Mouse (Mus musculus): Measurements from ENCODE around the gene Abhd17a. TPM values are rescaled to one million over a fixed set of nuclear protein-coding genes. Genes with fewer than 3 reads are reported as not detected.

Abhd17a gene
- polyA plus RNA-seq, 1 experiment from 2014 or later, result 121 TPM

DNA sequence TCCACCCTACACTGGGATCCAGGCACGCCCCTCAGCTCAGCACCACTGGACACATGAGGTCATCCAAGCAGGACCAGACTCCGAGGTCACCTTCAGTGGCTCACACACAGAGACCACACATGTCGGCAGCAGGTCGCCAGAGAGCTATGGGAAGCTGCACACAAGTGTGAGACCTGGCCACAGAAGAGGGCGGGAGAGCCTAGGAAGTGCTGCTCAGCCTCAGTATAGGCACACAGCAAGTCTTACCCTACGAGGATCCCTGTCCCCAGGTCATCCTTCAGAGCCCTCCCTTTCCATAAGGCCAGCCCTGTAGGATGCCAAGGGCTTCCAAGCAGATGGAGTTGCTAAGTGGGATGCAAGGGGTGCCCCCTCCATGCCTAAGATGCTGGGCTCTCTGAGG, 36.1 kb downstream of the Abhd17a start:
- Histone ChIP-seq H3K36me3 (ENCODE audit: control insufficient read depth, insufficient read depth, low read length) (peaks cover 12% of the 10 kb centered on the region), H3K4me1 (ENCODE audit: control insufficient read depth, insufficient read depth, low read length) (no peaks in the 10 kb centered on the region), H3K9ac (ENCODE audit: low read length) (no peak overlapping the region; the same call in 1 of the 2 replicates), H3K27ac (replicated peaks; ENCODE audit: low read depth, low read length) (no peak overlapping the region), H3K9me3 (ENCODE audit: control insufficient read depth, low read length) (no peaks in the 10 kb centered on the region), H3K4me2 (ENCODE audit: low read depth, severe bottlenecking) (no peak overlapping the region), H3K4me3 (ENCODE audit: low read depth, low read length) (no peak overlapping the region), H3K27me3 (ENCODE audit: control insufficient read depth, insufficient read depth, low read length) (no peaks in the 10 kb centered on the region)
- 90% methylated on average over 6 of the region's 6 CpGs for WGBS
- ATAC-seq (ENCODE audit: insufficient number of reproducible peaks, low FRiP score, low TSS enrichment, low read depth) (no peak), DNase-seq (ENCODE audit: low spot score) (no peak)

GRCm38 (mm10) chr10:80553575-80553974, 36.6 kb downstream of the Abhd17a start:
- Histone ChIP-seq H3K27ac (replicated peaks; ENCODE audit: low read depth, low read length) (no peak overlapping the region), H3K9ac (ENCODE audit: low read length) (no peak overlapping the region), H3K4me3 (ENCODE audit: low read depth, low read length) (no peak overlapping the region), H3K27me3 (ENCODE audit: control insufficient read depth, insufficient read depth, low read length) (no peaks in the 10 kb centered on the region), H3K4me1 (ENCODE audit: control insufficient read depth, insufficient read depth, low read length) (no peaks in the 10 kb centered on the region), H3K36me3 (ENCODE audit: control insufficient read depth, insufficient read depth, low read length) (peaks cover 15% of the 10 kb centered on the region), H3K9me3 (ENCODE audit: control insufficient read depth, low read length) (no peaks in the 10 kb centered on the region), H3K4me2 (ENCODE audit: low read depth, severe bottlenecking) (no peak overlapping the region)
- ATAC-seq (ENCODE audit: insufficient number of reproducible peaks, low FRiP score, low TSS enrichment, low read depth) (no peak), DNase-seq (ENCODE audit: low spot score) (no peak)
- 87% methylated on average over 8 of the region's 8 CpGs for WGBS

GRCm38 (mm10) chr10:80552364-80552763, 37.8 kb downstream of the Abhd17a start:
- H3K9ac ChIP-seq (ENCODE audit: low read length), result no peak overlapping the region
- no peak for ATAC-seq (ENCODE audit: insufficient number of reproducible peaks, low FRiP score, low TSS enrichment, low read depth)
- WGBS, result 67% methylated on average over 9 of the region's 9 CpGs

GRCm38 (mm10) chr10:80549279-80549678, 40.9 kb downstream of the Abhd17a start:
- no peaks in the 10 kb centered on the region for H3K4me1 ChIP-seq (ENCODE audit: control insufficient read depth, insufficient read depth, low read length)
- WGBS, result 89% methylated on average over 21 of the region's 21 CpGs
- no peaks in the 10 kb centered on the region for H3K9me3 ChIP-seq (ENCODE audit: control insufficient read depth, low read length)
- H3K4me2 ChIP-seq (ENCODE audit: low read depth, severe bottlenecking), result no peak overlapping the region
- H3K4me3 ChIP-seq (ENCODE audit: low read depth, low read length), result no peak overlapping the region
- H3K36me3 ChIP-seq (ENCODE audit: control insufficient read depth, insufficient read depth, low read length), result peaks cover 34% of the 10 kb centered on the region
- no peaks in the 10 kb centered on the region for H3K27me3 ChIP-seq (ENCODE audit: control insufficient read depth, insufficient read depth, low read length)
- H3K27ac ChIP-seq (replicated peaks; ENCODE audit: low read depth, low read length), result no peak overlapping the region
- ATAC-seq (ENCODE audit: insufficient number of reproducible peaks, low FRiP score, low TSS enrichment, low read depth) (no peak), DNase-seq (ENCODE audit: low spot score) (no peak)
- H3K9ac ChIP-seq (ENCODE audit: low read length), result no peak overlapping the region

More at GRCm38 (mm10) chr10:80552364-80552763, 37.8 kb downstream of the Abhd17a start:
- no peak for DNase-seq (ENCODE audit: low spot score)
- Histone ChIP-seq H3K4me1 (ENCODE audit: control insufficient read depth, insufficient read depth, low read length) (no peaks in the 10 kb centered on the region), H3K27ac (replicated peaks; ENCODE audit: low read depth, low read length) (no peak overlapping the region), H3K4me3 (ENCODE audit: low read depth, low read length) (no peak overlapping the region), H3K4me2 (ENCODE audit: low read depth, severe bottlenecking) (no peak overlapping the region), H3K9me3 (ENCODE audit: control insufficient read depth, low read length) (no peaks in the 10 kb centered on the region), H3K27me3 (ENCODE audit: control insufficient read depth, insufficient read depth, low read length) (no peaks in the 10 kb centered on the region), H3K36me3 (ENCODE audit: control insufficient read depth, insufficient read depth, low read length) (peaks cover 19% of the 10 kb centered on the region)

GRCm38 (mm10) chr10:80548428-80549006, 41.6 kb downstream of the Abhd17a start:
- WGBS, result 79% methylated on average over 10 of the region's 10 CpGs
- Histone ChIP-seq H3K4me2 (ENCODE audit: low read depth, severe bottlenecking) (no peak overlapping the region), H3K9ac (ENCODE audit: low read length) (no peak overlapping the region), H3K36me3 (ENCODE audit: control insufficient read depth, insufficient read depth, low read length) (peaks cover 37% of the 10 kb centered on the region), H3K4me3 (ENCODE audit: low read depth, low read length) (no peak overlapping the region), H3K4me1 (ENCODE audit: control insufficient read depth, insufficient read depth, low read length) (no peaks in the 10 kb centered on the region), H3K27me3 (ENCODE audit: control insufficient read depth, insufficient read depth, low read length) (no peaks in the 10 kb centered on the region), H3K9me3 (ENCODE audit: control insufficient read depth, low read length) (no peaks in the 10 kb centered on the region), H3K27ac (replicated peaks; ENCODE audit: low read depth, low read length) (no peak overlapping the region)
- DNase-seq (ENCODE audit: low spot score) (peak; percentile 79), ATAC-seq (ENCODE audit: insufficient number of reproducible peaks, low FRiP score, low TSS enrichment, low read depth) (peak; percentile 24)

DNA sequence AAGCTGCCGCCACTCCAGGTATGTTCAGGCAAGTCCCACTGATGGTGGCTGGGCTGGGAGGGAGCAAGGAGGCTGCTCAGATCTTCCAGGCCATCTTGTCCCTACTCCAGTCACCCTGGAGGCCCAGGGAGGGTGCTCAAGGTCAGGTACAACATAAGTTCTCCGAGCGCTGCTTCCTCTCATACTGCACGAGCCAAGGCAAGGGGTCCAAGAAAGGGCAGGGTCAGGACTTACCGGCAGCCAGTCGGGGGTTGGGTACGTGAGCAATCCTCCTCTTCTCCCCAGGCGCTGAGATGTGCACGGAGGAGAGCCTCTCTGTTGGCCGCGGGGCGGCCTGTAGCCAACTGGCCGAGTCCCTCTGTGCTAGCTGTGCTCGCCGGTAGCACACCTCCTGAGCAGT, 42.6 kb downstream of the Abhd17a start:
- 90% methylated on average over 15 of the region's 15 CpGs for WGBS
- ATAC-seq (ENCODE audit: insufficient number of reproducible peaks, low FRiP score, low TSS enrichment, low read depth) (no peak), DNase-seq (ENCODE audit: low spot score) (no peak)
- Histone ChIP-seq H3K36me3 (ENCODE audit: control insufficient read depth, insufficient read depth, low read length) (peaks cover 43% of the 10 kb centered on the region), H3K4me3 (ENCODE audit: low read depth, low read length) (no peak overlapping the region), H3K4me2 (ENCODE audit: low read depth, severe bottlenecking) (no peak overlapping the region), H3K27me3 (ENCODE audit: control insufficient read depth, insufficient read depth, low read length) (no peaks in the 10 kb centered on the region), H3K4me1 (ENCODE audit: control insufficient read depth, insufficient read depth, low read length) (no peaks in the 10 kb centered on the region), H3K9ac (ENCODE audit: low read length) (no peak overlapping the region), H3K27ac (replicated peaks; ENCODE audit: low read depth, low read length) (no peak overlapping the region), H3K9me3 (ENCODE audit: control insufficient read depth, low read length) (no peaks in the 10 kb centered on the region)

DNA sequence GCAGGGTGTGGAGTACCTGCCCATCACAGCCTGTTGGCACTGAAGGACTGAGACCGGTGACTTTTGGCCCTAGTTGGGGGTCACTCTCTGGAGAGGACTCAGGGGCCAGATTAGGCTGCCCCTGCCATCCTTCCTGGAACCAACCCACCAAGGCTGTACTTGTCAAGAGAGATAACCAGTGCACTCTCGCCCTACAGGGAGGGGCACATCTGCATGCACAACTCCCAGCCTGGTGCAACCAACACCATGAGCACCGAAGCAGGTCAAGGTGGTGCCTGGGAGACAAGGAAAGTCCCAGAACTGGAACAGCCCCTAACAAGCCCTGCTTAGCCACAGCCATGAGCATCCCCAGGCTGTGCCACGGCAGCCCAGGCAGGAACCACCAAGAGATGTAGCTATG, 43.2 kb downstream of the Abhd17a start:
- ATAC-seq (ENCODE audit: insufficient number of reproducible peaks, low FRiP score, low TSS enrichment, low read depth), result no peak

DNA sequence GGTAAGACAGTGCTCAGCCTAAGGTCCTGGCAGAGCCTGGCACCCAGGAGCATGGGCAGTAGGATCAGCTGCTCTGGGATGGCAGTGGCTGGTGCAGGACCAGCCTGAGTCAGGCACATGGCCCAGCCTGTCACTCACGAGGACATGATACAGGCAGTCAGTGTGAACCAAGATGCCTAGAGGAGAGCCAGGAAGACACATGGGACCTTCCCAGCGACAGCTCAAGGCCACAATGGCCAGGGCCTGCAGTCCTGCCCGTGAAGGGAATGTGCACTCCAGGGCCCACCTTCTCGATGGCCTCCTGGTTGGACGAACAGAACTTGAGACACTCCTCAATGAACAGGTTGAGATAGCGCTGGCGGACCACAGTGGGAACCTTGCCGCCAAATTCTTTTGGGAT, 44.6 kb downstream of the Abhd17a start:
- Histone ChIP-seq H3K9me3 (ENCODE audit: control insufficient read depth, low read length) (no peaks in the 10 kb centered on the region), H3K27ac (replicated peaks; ENCODE audit: low read depth, low read length) (no peak overlapping the region), H3K36me3 (ENCODE audit: control insufficient read depth, insufficient read depth, low read length) (peaks cover 51% of the 10 kb centered on the region), H3K4me2 (ENCODE audit: low read depth, severe bottlenecking) (no peak overlapping the region), H3K4me1 (ENCODE audit: control insufficient read depth, insufficient read depth, low read length) (no peaks in the 10 kb centered on the region), H3K27me3 (ENCODE audit: control insufficient read depth, insufficient read depth, low read length) (no peaks in the 10 kb centered on the region), H3K9ac (ENCODE audit: low read length) (no peak overlapping the region), H3K4me3 (ENCODE audit: low read depth, low read length) (no peak overlapping the region)
- DNase-seq (ENCODE audit: low spot score), result no peak
- ATAC-seq (ENCODE audit: insufficient number of reproducible peaks, low FRiP score, low TSS enrichment, low read depth), result no peak
- WGBS, result 91% methylated on average over 8 of the region's 8 CpGs

More for the DNA sequence above, 43.2 kb downstream of the Abhd17a start:
- Histone ChIP-seq H3K4me2 (ENCODE audit: low read depth, severe bottlenecking) (no peak overlapping the region), H3K4me3 (ENCODE audit: low read depth, low read length) (no peak overlapping the region), H3K9ac (ENCODE audit: low read length) (no peak overlapping the region), H3K27me3 (ENCODE audit: control insufficient read depth, insufficient read depth, low read length) (no peaks in the 10 kb centered on the region), H3K4me1 (ENCODE audit: control insufficient read depth, insufficient read depth, low read length) (no peaks in the 10 kb centered on the region), H3K36me3 (ENCODE audit: control insufficient read depth, insufficient read depth, low read length) (peaks cover 47% of the 10 kb centered on the region), H3K9me3 (ENCODE audit: control insufficient read depth, low read length) (no peaks in the 10 kb centered on the region), H3K27ac (replicated peaks; ENCODE audit: low read depth, low read length) (no peak overlapping the region)
- WGBS, result 90% methylated on average over 4 of the region's 4 CpGs
- DNase-seq (ENCODE audit: low spot score), result no peak

DNA sequence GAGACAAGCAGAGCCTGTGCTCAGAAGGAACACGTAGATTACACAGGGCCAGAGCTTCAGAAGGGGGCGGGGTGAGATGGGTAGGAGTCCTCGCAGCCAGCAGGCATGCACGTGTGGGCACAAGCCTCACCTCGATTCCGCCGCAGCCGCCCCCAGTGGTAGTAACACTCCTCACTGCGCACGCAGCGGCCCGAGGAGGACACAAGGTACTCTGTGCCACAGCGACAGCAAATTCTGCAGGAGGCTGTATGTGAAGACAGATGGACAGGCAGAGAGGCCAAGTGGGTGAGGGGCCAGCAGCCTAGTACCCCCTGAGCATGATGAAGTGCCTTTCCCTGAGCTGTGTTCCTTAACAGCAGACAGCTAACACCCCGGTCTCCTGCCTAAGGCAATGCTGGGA, 46.3 kb downstream of the Abhd17a start:
- Histone ChIP-seq H3K27me3 (ENCODE audit: control insufficient read depth, insufficient read depth, low read length) (peaks cover under 1% of the 10 kb centered on the region; the same call in 1 of the 2 replicates), H3K4me2 (ENCODE audit: low read depth, severe bottlenecking) (no peak overlapping the region), H3K9ac (ENCODE audit: low read length) (no peak overlapping the region), H3K27ac (replicated peaks; ENCODE audit: low read depth, low read length) (no peak overlapping the region), H3K9me3 (ENCODE audit: control insufficient read depth, low read length) (no peaks in the 10 kb centered on the region), H3K4me1 (ENCODE audit: control insufficient read depth, insufficient read depth, low read length) (0 out of 2 replicates have a peak, but pooled peaks cover 2% of the 10 kb centered on the region), H3K4me3 (ENCODE audit: low read depth, low read length) (no peak overlapping the region), H3K36me3 (ENCODE audit: control insufficient read depth, insufficient read depth, low read length) (peaks cover 43% of the 10 kb centered on the region)
- DNase-seq (ENCODE audit: low spot score), result no peak
- WGBS, result 95% methylated on average over 14 of the region's 14 CpGs
- no peak for ATAC-seq (ENCODE audit: insufficient number of reproducible peaks, low FRiP score, low TSS enrichment, low read depth)
